Mouse (Mus musculus) CH12.LX (cell line): Measurements from ENCODE around the gene Odf2l. TPM values are rescaled to one million over a fixed set of nuclear protein-coding genes. Genes with fewer than 3 reads are reported as not detected.

Experiments used
- DNase-seq: peaks from one replicate; pipeline ENCODE4 v3.0.0-alpha.2; 2013; ENCODE audit errors: extremely low read depth
- H3K27ac ChIP-seq: 2 replicates; pipeline ENCODE4 v1.5.1; 2012; ENCODE audit warnings: low read depth, mild to moderate bottlenecking, control low read depth, moderate library complexity; ENCODE audit not compliant: insufficient read depth
- H3K27me3 ChIP-seq: replicated peaks from 2 replicates; pipeline ENCODE3; 2012; ENCODE audit warnings: inconsistent platforms
- H3K36me3 ChIP-seq, 2 experiments: replicated peaks in 1 of 2; 2 replicates each; pipeline versions ENCODE3 to v1.6.1; 2012; ENCODE audit warnings: inconsistent platforms in 1 of 2, low read length in 1 of 2, mild to moderate bottlenecking in 1 of 2, mixed read lengths in 1 of 2, moderate library complexity in 1 of 2; ENCODE audit not compliant: control insufficient read depth in 1 of 2, insufficient read depth in 1 of 2
- H3K4me1 ChIP-seq, 2 experiments: 2 replicates each; pipeline ENCODE4 v1.6.1; 2012; ENCODE audit warnings: inconsistent platforms in 1 of 2, moderate library complexity in 1 of 2; ENCODE audit not compliant: insufficient read depth in 2 of 2, control insufficient read depth in 1 of 2
- H3K4me2 ChIP-seq: 2 replicates; pipeline ENCODE4 v1.6.1; 2012; ENCODE audit warnings: low read depth, mild to moderate bottlenecking, control low read depth; ENCODE audit not compliant: poor library complexity, insufficient read depth, severe bottlenecking
- H3K4me3 ChIP-seq, 3 experiments: fragments of 150-350 bp in 1 of 3; sonication (generic) in 1 of 3; replicated peaks in 1 of 3; 2 replicates each; pipeline versions ENCODE3 to v1.5.1; 2011 to 2012; ENCODE audit warnings: low read depth in 2 of 3, low read length in 2 of 3, mild to moderate bottlenecking in 2 of 3, moderate library complexity in 2 of 3, control low read depth in 1 of 3, improper control_type of control experiment in 1 of 3, inconsistent platforms in 1 of 3, mixed read lengths in 1 of 3; ENCODE audit not compliant: poor library complexity in 1 of 3
- H3K79me2 ChIP-seq: replicated peaks from 2 replicates; pipeline ENCODE4 v1.6.1; 2012; ENCODE audit warnings: mild to moderate bottlenecking, moderate library complexity; ENCODE audit not compliant: control insufficient read depth, poor library complexity, insufficient read depth, severe bottlenecking; ENCODE audit errors: extremely low read depth
- H3K9ac ChIP-seq: 2 replicates; pipeline ENCODE4 v1.6.1; 2012; ENCODE audit warnings: low read depth, mild to moderate bottlenecking, control low read depth, moderate library complexity; ENCODE audit not compliant: insufficient read depth
- H3K9me3 ChIP-seq: replicated peaks from 2 replicates; pipeline ENCODE3; 2012; ENCODE audit warnings: low read length, inconsistent platforms, mixed read lengths
- CHD1 ChIP-seq: IDR thresholded peaks from 2 replicates; pipeline ENCODE4 v1.6.1; 2012; ENCODE audit warnings: low read depth, low read length, improper control_type of control experiment, inconsistent platforms
- CHD2 ChIP-seq: IDR thresholded peaks from 2 replicates; pipeline ENCODE4 v1.6.1; 2011; ENCODE audit warnings: low read length, improper control_type of control experiment
- CTCF ChIP-seq, 2 experiments: IDR thresholded peaks in 1 of 2; conservative IDR thresholded peaks in 1 of 2; 2 replicates each; pipeline ENCODE4 v1.5.1; 2011 to 2012; ENCODE audit warnings: low read depth in 2 of 2, low read length in 2 of 2, improper control_type of control experiment in 1 of 2, inconsistent platforms in 1 of 2, mild to moderate bottlenecking in 1 of 2, moderate library complexity in 1 of 2
- ELF1 ChIP-seq: IDR thresholded peaks from 2 replicates; pipeline ENCODE4 v1.6.1; 2014; ENCODE audit warnings: low read depth, mild to moderate bottlenecking, inconsistent platforms, low read length, improper control_type of control experiment
- GABPA ChIP-seq: IDR thresholded peaks from 2 replicates; pipeline ENCODE4 v1.6.1; 2012; ENCODE audit warnings: low read depth, low read length, improper control_type of control experiment, inconsistent platforms; ENCODE audit not compliant: insufficient replicate concordance
- HCFC1 ChIP-seq: IDR thresholded peaks from 2 replicates; pipeline ENCODE4 v1.6.1; 2012; ENCODE audit warnings: low read depth, mild to moderate bottlenecking, inconsistent platforms, low read length, improper control_type of control experiment
- JUND ChIP-seq: conservative IDR thresholded peaks from 2 replicates; pipeline ENCODE4 v1.6.1; 2011; ENCODE audit warnings: low read depth, low read length, improper control_type of control experiment
- KAT2A ChIP-seq: IDR thresholded peaks from 2 replicates; pipeline ENCODE4 v1.6.1; 2012; ENCODE audit warnings: low read length, improper control_type of control experiment, inconsistent platforms; ENCODE audit not compliant: insufficient replicate concordance
- MAFK ChIP-seq: IDR thresholded peaks from 2 replicates; pipeline ENCODE4 v1.6.1; 2011; ENCODE audit warnings: low read length, improper control_type of control experiment; ENCODE audit not compliant: insufficient replicate concordance
- MAZ ChIP-seq: IDR thresholded peaks from 2 replicates; pipeline ENCODE4 v1.6.1; 2012; ENCODE audit warnings: low read depth, mild to moderate bottlenecking, inconsistent platforms, low read length, improper control_type of control experiment, moderate library complexity
- MEF2A ChIP-seq: IDR thresholded peaks from 2 replicates; pipeline ENCODE4 v1.6.1; 2014; ENCODE audit warnings: low read depth, mild to moderate bottlenecking, inconsistent platforms, low read length, improper control_type of control experiment, borderline replicate concordance
- MXI1 ChIP-seq: IDR thresholded peaks from 2 replicates; pipeline ENCODE4 v1.6.1; 2011; ENCODE audit warnings: mild to moderate bottlenecking, low read depth, low read length, improper control_type of control experiment
- RAD21 ChIP-seq: IDR thresholded peaks from 2 replicates; pipeline ENCODE4 v1.6.1; 2011; ENCODE audit warnings: low read depth, mild to moderate bottlenecking, low read length, improper control_type of control experiment, moderate library complexity
- SMC3 ChIP-seq: IDR thresholded peaks from 2 replicates; pipeline ENCODE4 v1.6.1; 2011; ENCODE audit warnings: low read depth, low read length, improper control_type of control experiment
- TBP ChIP-seq: conservative IDR thresholded peaks from 2 replicates; pipeline ENCODE4 v1.6.1; 2011; ENCODE audit warnings: low read depth, low read length, improper control_type of control experiment
- TCF12 ChIP-seq: IDR thresholded peaks from 2 replicates; pipeline ENCODE4 v1.6.1; 2014; ENCODE audit warnings: low read depth, mild to moderate bottlenecking, inconsistent platforms, low read length, improper control_type of control experiment
- ZC3H11A ChIP-seq: IDR thresholded peaks from 2 replicates; pipeline ENCODE4 v1.6.1; 2012; ENCODE audit warnings: low read depth, mild to moderate bottlenecking, inconsistent platforms, low read length, improper control_type of control experiment
- ZMIZ1 ChIP-seq: IDR thresholded peaks from 2 replicates; pipeline ENCODE4 v1.6.1; 2012; ENCODE audit warnings: low read depth, mild to moderate bottlenecking, inconsistent platforms, low read length, improper control_type of control experiment
- dilution Hi-C: fragments of 300-500 bp; cut with MboI; formaldehyde crosslinking; loops from 2 replicates; pipeline ENCODE4 v1.14.3; 2020; ENCODE audit warnings: low sequenced_read_pairs; ENCODE audit not compliant: extremely low pct_unique_long_range_greater_than_20kb, extremely low pct_ligation_motif_present
- in situ Hi-C: fragments of 300-500 bp; cut with MboI; formaldehyde crosslinking; loops from 3 replicates; pipeline ENCODE4 v1.14.3; 2019; ENCODE audit warnings: low sequenced_read_pairs, low pct_ligation_motif_present, low pct_unique_long_range_greater_than_20kb, mixed read lengths
- polyA plus RNA-seq: library from polyadenylated mRNA; unstranded; fragments of >175 nt; gene quantifications from 2 replicates; pipeline ENCODE4 v1.2.1, GENCODE M21; 2012; ENCODE audit warnings: low read depth; ENCODE audit not compliant: insufficient read length
- total RNA-seq, 2 experiments: library from RNA; depleted of rRNA; stranded (reverse); fragments of 300-350 nt in 1 of 2; fragments of >200 nt in 1 of 2; gene quantifications; 2 replicates each; pipeline ENCODE4 v1.2.3; 2012 to 2014

The Odf2l gene
- total and polyA plus RNA-seq, 3 experiments = 26.1 to 51.1 (median 39.1) TPM

DNA sequence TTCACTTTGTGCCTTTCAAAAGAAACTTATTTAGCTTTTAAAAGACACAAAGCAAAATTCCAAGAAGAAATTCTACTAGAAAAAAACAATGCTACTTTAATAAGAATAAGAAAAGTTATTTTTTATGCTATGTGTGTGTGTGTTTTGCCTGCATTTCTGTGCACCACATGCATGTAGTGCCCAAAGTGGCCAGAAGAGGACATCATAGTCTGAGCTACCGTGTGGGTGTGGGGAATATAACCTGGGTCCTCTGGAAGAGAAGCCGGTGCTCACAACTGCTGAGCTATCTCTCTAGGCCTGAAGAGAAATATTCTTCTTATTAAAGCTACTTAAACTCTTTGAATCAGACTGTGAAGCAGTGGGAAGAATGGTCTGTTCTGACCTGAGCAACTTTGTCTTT is 29.1 kb downstream of the Odf2l start:
- H3K36me3 ChIP-seq = peaks cover 21 to 69% of the 10 kb centered on the region in 2 experiments
- no peaks in the 10 kb centered on the region for H3K79me2 ChIP-seq
- peak; percentile 71 for TF ChIP-seq RAD21
- TF ChIP-seq CTCF (conservative IDR thresholded peaks at IDR 0.05 in 1 of 2, IDR thresholded peaks at IDR 0.05 in 1 of 2; ENCODE audit: low read depth in 2 of 2, low read length in 2 of 2) = peak; percentile 69 to 83
- no peak for TF ChIP-seq GABPA
- no peak for TF ChIP-seq MEF2A
- no peak for TF ChIP-seq MAZ
- TF ChIP-seq CHD2 = no peak
- TF ChIP-seq SMC3 = peak; percentile 63
- TF ChIP-seq MAFK = no peak
- no peak overlapping the region for H3K4me2 ChIP-seq
- H3K4me1 ChIP-seq = peaks cover 8 to 41% of the 10 kb centered on the region in 2 experiments
- in situ Hi-C loops (no loop called here), dilution Hi-C loops (no loop called here)
- no peaks in the 10 kb centered on the region for H3K9me3 ChIP-seq
- H3K4me3 ChIP-seq = no peak overlapping the region
- DNase-seq = peak; percentile 56
- H3K9ac ChIP-seq = no peak overlapping the region
- no peak overlapping the region for H3K27ac ChIP-seq
- no peaks in the 10 kb centered on the region for H3K27me3 ChIP-seq

DNA sequence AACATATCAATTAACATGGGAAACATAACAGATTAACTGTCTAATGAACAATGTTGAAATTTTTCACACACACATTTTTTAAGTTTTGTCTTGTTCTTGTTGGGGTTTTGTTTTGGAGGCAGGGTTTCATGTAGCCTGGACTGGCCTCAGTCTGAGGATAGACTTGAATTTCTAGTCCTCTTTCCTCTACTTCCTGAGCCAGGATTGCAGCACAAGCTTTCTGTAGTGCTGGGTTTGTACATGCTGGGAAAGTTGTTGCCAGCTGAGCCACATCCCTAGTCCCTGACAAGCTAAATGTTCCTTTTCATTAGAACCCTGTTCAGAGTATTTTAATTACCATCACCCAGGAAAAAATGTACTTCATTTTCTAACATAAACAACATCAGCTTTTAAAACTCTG is 29.6 kb downstream of the Odf2l start:
- in situ Hi-C loops (no loop called here), dilution Hi-C loops (no loop called here)
- H3K79me2 ChIP-seq = no peaks in the 10 kb centered on the region

DNA sequence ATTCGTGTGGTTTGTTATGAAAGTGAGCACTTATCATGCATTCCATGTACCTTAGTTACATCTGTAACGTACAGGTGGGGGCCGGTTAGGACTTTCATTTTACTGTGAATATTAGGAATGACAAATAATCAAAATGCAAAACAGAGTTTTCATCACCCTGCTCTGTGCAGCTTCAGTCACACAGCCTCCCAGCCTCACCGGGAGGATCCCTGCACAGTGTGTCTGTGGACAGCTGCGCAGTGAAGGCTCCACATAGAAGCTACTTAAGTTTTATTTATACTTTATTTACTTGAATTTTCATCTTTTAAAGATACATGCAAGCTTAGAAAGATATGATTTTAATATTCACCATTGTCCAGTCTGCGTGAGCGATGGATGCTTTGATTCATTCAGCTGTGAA is 32.7 kb downstream of the Odf2l start:
- H3K27ac ChIP-seq = no peak overlapping the region
- H3K9me3 ChIP-seq = no peaks in the 10 kb centered on the region
- no peak for DNase-seq
- peaks cover 0 to 8% of the 10 kb centered on the region in 2 experiments; a peak in 2 of 4 replicates for H3K4me1 ChIP-seq
- peaks cover 19 to 73% of the 10 kb centered on the region in 2 experiments for H3K36me3 ChIP-seq
- in situ Hi-C loops (no loop called here), dilution Hi-C loops (no loop called here)
- H3K4me2 ChIP-seq = no peak overlapping the region
- H3K4me3 ChIP-seq = no peak overlapping the region
- no peaks in the 10 kb centered on the region for H3K79me2 ChIP-seq
- no peaks in the 10 kb centered on the region for H3K27me3 ChIP-seq
- H3K9ac ChIP-seq = no peak overlapping the region
- TF ChIP-seq TBP (no peak), ELF1 (no peak), MXI1 (no peak), ZMIZ1 (no peak)

More for the DNA sequence above, 29.6 kb downstream of the Odf2l start:
- no peak for DNase-seq
- H3K4me3 ChIP-seq = no peak overlapping the region
- no peak overlapping the region for H3K9ac ChIP-seq
- TF ChIP-seq CHD1 (no peak), GABPA (no peak), JUND (no peak), KAT2A (no peak), ZC3H11A (no peak), SMC3 (no peak), TCF12 (no peak), HCFC1 (no peak)
- peaks cover 5 to 36% of the 10 kb centered on the region in 2 experiments for H3K4me1 ChIP-seq
- no peak overlapping the region for H3K27ac ChIP-seq
- no peaks in the 10 kb centered on the region for H3K27me3 ChIP-seq
- H3K9me3 ChIP-seq = no peaks in the 10 kb centered on the region
- H3K36me3 ChIP-seq = peaks cover 21 to 66% of the 10 kb centered on the region in 2 experiments
- no peak overlapping the region for H3K4me2 ChIP-seq
